Mouse (Mus musculus): ENCODE measurements at regions not wholly inside any gene's neighbourhood (a gene's known extent, or its start where the extent isn't known, plus 50 kb on each side); places are given as distances from the start of the nearest gene placed in this dataset.

DNA sequence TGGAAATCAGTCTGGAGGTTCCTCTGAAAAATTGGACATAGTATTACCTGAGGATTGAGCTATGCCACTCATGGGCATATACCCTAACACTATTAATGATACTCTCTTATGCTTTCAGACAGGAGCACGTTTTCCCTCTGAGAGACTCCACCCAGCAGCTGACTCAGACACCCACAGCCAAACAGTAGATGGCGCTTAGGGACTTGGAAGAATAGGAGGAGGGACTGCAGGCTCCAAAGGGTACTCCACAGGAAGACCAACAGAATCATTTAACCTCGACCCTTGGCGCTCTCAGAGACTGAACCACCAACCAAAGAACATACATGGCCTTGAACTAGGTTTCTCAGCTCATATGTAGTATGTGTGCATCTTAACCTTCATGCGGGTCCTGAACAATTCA lies 216.0 kb upstream of the Fut9 start:
- peak; percentile 28 for DNase-seq

DNA sequence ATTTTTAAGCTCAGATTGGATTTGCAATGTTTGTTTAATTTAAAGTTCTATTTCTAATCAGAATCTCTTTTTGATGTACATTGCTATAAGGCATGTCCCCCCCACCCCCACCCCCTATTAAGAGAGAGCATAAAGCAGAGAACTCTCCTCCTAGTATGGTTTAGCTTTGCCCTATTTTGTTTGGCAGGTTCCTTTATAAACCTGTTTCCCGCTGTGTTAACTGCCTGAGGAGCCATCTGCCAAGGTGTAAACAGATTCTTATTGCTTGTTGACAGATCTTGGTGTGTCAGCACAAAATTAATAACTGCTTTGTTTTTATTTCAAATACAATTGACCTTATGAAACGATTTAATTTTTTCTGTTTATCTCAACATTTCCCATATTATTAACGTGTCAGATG lies 200.3 kb upstream of the Fut9 start:
- DNase-seq = no peak

DNA sequence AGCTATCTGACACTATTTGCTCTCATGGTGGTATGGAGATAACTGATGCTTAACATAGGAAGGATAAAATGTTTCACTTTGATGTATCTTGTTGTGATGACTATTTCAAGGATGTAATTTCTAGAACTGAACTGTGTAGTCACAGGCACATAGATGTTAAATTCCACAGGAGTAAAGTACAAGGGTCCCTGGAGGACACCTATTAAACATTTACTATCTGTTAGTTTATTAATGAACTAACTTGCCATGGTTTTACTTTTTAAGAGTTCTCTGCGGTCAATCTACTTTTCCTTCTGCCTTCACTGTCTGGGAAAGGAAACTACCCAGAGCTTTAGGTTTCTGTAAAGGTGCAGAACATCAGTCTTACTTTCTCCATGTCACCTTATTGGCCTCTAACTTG lies 198.5 kb upstream of the Fut9 start:
- DNase-seq = no peak

DNA sequence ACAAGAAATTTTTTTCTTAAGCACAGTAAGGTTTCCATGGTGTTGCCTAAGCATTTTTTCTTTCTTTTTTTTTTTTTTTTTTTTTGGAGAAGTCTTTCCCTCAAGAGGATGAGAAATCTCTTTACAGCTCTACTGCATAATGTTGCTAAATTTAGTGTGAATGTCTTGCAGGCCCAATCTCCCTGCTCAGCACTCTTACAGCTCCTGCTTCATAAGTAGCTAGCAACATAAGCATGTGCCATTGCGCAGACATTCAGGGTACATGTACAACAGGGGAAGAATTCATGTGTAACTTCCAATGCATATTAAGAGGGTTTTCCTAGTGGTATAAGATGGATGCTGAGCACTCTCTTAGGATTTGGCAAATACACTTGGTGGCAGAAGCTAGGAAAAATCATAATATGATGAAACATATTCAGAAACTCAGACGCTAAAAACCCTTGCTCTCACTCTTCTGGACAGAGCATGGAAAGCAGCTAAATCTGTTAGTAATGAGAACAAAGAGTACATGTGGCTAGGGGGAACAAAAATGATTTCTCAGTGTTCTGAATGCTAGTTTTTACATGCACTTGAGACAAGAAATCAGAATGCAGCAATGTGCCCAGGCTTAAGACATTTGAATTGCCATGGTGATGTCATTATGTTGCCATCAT lies 155.8 kb upstream of the Fut9 start:
- DNase-seq = no peak

DNA sequence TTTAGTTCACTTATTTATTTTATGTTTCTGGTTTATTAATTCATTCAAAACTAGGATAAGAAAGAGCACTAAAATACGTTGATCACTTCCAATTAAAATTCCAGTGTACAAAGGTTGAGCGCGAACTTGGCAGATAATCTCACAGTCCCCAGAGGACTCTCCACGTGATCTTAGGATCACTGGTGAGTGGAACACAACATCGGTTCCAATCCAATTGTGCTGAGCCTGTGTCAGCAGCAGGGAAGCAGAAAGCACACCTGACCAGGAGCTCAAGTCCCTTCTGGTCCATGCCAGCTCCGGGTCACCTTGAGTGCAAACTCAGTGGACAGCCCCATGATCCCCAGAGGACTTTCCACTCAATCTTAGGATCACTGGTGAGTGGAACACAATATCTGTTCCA lies 132.5 kb upstream of the Fut9 start:
- no peak for DNase-seq

DNA sequence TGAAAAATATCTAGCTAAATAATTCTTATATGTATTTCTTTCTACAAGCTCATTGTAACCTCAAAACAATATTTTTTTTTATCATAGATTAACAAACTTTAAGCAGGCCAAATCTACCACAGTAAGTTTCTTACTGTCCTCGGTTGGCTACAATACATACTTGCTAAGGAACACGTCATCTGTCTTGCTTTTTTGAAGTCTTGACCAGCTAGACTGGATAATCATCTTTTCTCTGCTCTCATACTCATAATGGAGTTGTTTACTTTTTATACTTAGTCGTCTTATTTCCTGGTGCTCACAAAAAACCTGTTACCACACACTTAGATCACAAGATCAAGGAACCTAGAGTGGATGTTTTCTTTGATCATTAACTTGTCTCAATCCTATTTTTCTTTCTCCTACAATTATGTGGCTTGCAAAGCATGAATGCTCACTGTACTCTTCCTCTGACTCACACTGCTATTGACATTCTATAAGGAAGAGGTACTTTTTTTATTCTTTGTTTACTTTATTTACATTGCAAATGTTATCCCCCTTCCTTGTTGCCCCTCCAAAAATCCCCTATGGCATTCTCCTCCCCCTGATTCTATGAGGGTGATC lies 95.4 kb upstream of the Fut9 start:
- DNase-seq = no peak

DNA sequence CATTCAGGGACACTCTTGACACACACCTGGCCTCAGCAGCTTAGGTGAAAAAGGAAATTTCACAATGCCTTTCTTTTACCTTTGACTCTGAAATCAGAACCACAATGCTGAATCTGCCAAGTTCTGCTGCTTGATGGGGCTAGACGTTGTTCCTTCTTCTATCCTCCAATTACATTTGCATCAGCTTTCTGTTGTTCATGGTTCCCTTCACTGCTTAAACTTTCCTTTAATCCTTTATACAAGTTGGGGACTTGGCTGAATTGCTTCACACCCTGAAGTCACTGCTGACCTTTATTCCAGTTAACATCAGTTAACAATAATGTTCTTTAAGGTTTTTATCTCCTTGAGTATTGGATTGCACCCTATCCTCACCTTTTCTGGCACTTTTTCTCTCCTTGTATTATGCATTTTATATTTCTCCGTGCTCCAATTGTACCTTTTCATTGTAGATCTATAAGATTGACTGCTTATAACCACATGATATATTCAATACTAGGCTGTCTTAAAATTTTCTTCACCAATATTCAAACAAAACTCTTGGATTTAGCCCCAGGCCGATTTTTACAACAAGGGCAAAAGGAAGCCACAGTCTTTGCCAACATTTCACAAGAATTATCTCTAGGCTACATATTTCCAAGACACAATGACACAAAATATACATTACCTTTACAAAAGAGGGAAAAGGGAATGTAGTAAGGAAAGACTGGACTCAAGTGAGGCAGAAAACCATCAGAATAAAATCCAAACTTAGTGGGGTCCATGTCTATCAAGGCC lies 92.0 kb upstream of the Fut9 start:
- DNase-seq = no peak
